Mouse (Mus musculus): Measurements from ENCODE around the gene Grik3.

DNA sequence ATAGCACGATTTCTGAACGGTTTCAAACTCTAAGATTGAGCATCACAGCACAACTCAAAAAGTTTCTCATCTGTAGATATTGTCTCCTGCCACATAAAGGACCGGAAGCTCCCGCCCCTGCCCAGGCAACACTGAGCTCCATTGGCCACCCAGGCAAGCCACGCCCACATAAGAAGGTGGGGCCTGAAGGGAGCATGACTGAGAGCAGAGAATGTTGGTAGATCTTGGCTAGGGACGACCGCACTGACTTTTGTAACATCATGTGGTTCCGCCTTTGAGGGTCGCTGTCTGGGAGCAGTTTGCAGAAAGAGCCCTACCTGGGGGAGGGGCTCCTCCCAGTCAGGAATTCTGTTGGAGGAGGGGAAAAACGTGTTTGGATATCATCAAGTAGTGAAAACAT lies 108.2 kb downstream of the Grik3 start:
- TF ChIP-seq EP300 (IDR thresholded peaks at IDR 0.05; ENCODE audit: low read depth) (no peak), CTCF (IDR thresholded peaks at IDR 0.05; ENCODE audit: low read depth) (no peak)
